Mouse (Mus musculus) limb, embryonic 14.5 days (tissue): ENCODE measurements around the gene Nr1i3. TPM values are rescaled to one million over a fixed set of nuclear protein-coding genes. Genes with fewer than 3 reads are reported as not detected.

Experiments used
- ATAC-seq: fragments of 200-750 bp; cut with Nextera tagmentation; 2 replicates; pipeline ENCODE4 v1.8.0; 2017; ENCODE audit warnings: low read depth, moderate number of reproducible peaks, moderate TSS enrichment; ENCODE audit not compliant: low FRiP score
- DNase-seq: peaks from one replicate; pipeline ENCODE4 v3.0.0-alpha.2; 2015; ENCODE audit warnings: low spot score
- H3K27ac ChIP-seq: fragments of 300-500 bp; sonication (generic); replicated peaks from 2 replicates; pipeline ENCODE4 v1.5.1; 2014; ENCODE audit warnings: low read depth, mild to moderate bottlenecking, low read length, moderate library complexity, mixed read lengths
- H3K27me3 ChIP-seq: fragments of 300-500 bp; sonication (generic); 2 replicates; pipeline ENCODE4 v1.6.1; 2014; ENCODE audit warnings: low read length, mixed read lengths; ENCODE audit not compliant: control insufficient read depth, insufficient read depth
- H3K36me3 ChIP-seq: fragments of 300-500 bp; sonication (generic); 2 replicates; pipeline ENCODE4 v1.6.1; 2014; ENCODE audit warnings: mild to moderate bottlenecking, low read length, moderate library complexity, mixed read lengths; ENCODE audit not compliant: control insufficient read depth, insufficient read depth
- H3K4me1 ChIP-seq: fragments of 300-500 bp; sonication (generic); 2 replicates; pipeline ENCODE4 v1.6.1; 2014; ENCODE audit warnings: antibody characterized with exemption, low read length, mixed read lengths; ENCODE audit not compliant: control insufficient read depth, insufficient read depth
- H3K4me2 ChIP-seq: fragments of 300-500 bp; sonication (generic); replicated peaks from 2 replicates; pipeline ENCODE4 v1.6.1; 2014; ENCODE audit warnings: low read depth, mild to moderate bottlenecking, low read length, moderate library complexity; ENCODE audit not compliant: severe bottlenecking
- H3K4me3 ChIP-seq: fragments of 300-500 bp; sonication (generic); replicated peaks from 2 replicates; pipeline ENCODE4 v1.5.1; 2014; ENCODE audit warnings: low read length
- H3K9ac ChIP-seq: fragments of 300-500 bp; sonication (generic); 2 replicates; pipeline ENCODE4 v1.6.1; 2014; ENCODE audit warnings: mild to moderate bottlenecking, low read depth, low read length, moderate library complexity; ENCODE audit not compliant: severe bottlenecking
- H3K9me3 ChIP-seq: fragments of 300-500 bp; sonication (generic); 2 replicates; pipeline ENCODE4 v1.6.1; 2016; ENCODE audit warnings: low read length; ENCODE audit not compliant: control insufficient read depth
- POLR2A ChIP-seq: fragments of 200-500 bp; IDR thresholded peaks from 2 replicates; pipeline ENCODE4 v1.8.0; 2012; ENCODE audit warnings: inconsistent platforms, mild to moderate bottlenecking, moderate library complexity, borderline replicate concordance; ENCODE audit not compliant: insufficient read depth, insufficient read length; ENCODE audit errors: extremely low read depth
- WGBS: fragments of 180-500 bp; shearing (Covaris S2); extraction: QIAGEN DNeasy Blood & Tissue Kit; methylation state at CpG from one replicate; pipeline ENCODE4 v1.1.7; 2014; 5-methylcytosine and 5-hydroxymethylcytosine counted together
- polyA plus RNA-seq, 2 experiments: library from polyadenylated mRNA; depleted of rRNA in 1 of 2; stranded (reverse) in 1 of 2; unstranded in 1 of 2; fragments of >200 nt; fragmentation: Nextera tagmentation in 1 of 2; extraction: Ambion mirVana in 1 of 2; gene quantifications; 2 replicates each; pipeline versions ENCODE4 v1.2.1 to v1.2.3; 2012 to 2014

Gene Nr1i3
- polyA plus RNA-seq (2012; rRNA removed), result 0.04 and 0.06 TPM in 2 replicates
- 0.30 and 0.32 TPM in 2 replicates for polyA plus RNA-seq (2014; fragmentation: Nextera tagmentation; extraction: Ambion mirVana)

DNA sequence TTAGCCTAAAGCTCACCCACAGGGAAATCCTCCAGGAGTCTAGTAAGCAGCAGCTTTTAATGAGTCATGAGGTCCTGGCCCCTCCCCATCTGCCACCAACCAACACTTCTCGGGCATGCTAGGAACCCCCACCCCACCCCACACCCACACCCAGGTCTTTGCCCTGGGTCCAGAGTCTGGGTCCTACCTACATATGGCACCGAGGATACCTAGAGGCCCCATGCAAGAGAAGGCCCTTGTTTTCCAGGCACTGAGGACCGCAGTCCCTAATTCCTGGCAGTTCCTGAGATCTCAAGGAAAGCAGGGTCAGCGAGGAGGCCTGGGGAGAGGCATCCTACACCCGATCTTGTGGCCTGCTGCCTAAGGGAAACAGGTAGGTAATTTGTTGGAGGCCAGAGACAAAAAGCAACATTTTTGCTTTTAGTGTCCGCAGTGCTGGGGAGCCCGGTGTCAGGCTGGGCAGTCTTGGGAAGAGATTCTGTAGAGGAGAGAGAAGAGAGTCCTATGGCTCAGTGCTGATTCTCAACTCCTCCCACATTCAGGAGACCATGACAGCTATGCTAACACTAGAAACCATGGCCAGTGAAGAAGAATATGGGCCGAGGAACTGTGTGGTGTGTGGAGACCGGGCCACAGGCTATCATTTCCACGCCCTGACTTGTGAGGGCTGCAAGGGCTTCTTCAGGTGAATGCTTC is at the start of gene Nr1i3:
TSS of gene Nr1i3 (plus strand) at position 170 of the 696 bp plus-strand sequence.
- DNase-seq (no peak), ATAC-seq (no peak)
- Histone ChIP-seq H3K4me3 (no peak within 1 kb of the TSS), H3K36me3 (0 out of 2 replicates have a peak, but pooled peaks cover 3% of the 10 kb centered on the region), H3K27ac (no peak within 1 kb of the TSS), H3K9ac (no peak within 1 kb of the TSS), H3K27me3 (no peaks in the 10 kb centered on the region), H3K4me2 (no peak within 1 kb of the TSS), H3K4me1 (no peaks in the 10 kb centered on the region), H3K9me3 (no peaks in the 10 kb centered on the region)
- no peak for TF ChIP-seq POLR2A
- 67% methylated on average over 10 of the region's 10 CpGs for WGBS

GRCm38 (mm10) chr1:171164258-171164657 is 49.5 kb upstream of the Nr1i3 start:
- 38% methylated on average over 3 of the region's 3 CpGs for WGBS
- Histone ChIP-seq H3K9me3 (no peaks in the 10 kb centered on the region), H3K27ac (no peak overlapping the region), H3K27me3 (peaks cover 13% of the 10 kb centered on the region; the same call in 1 of the 2 replicates), H3K9ac (no peak overlapping the region), H3K36me3 (no peaks in the 10 kb centered on the region), H3K4me3 (no peak overlapping the region), H3K4me1 (no peaks in the 10 kb centered on the region), H3K4me2 (no peak overlapping the region)
- no peak for ATAC-seq
- no peak for TF ChIP-seq POLR2A
- DNase-seq, result peak; percentile 40

GRCm38 (mm10) chr1:171165629-171166345 is 48.0 kb upstream of the Nr1i3 start:
- H3K36me3 ChIP-seq, result no peaks in the 10 kb centered on the region
- no peak overlapping the region for H3K9ac ChIP-seq
- no peaks in the 10 kb centered on the region for H3K27me3 ChIP-seq
- H3K4me3 ChIP-seq, result no peak overlapping the region
- no peaks in the 10 kb centered on the region for H3K4me1 ChIP-seq
- no peak for TF ChIP-seq POLR2A
- no peak overlapping the region for H3K27ac ChIP-seq
- DNase-seq, result no peak
- 63% methylated on average over 5 of the region's 5 CpGs for WGBS
- H3K4me2 ChIP-seq, result no peak overlapping the region
- H3K9me3 ChIP-seq, result no peaks in the 10 kb centered on the region
- no peak for ATAC-seq

- no peak overlapping the region for H3K27ac ChIP-seq
- 83% methylated on average over 12 of the region's 12 CpGs for WGBS
- H3K36me3 ChIP-seq, result no peaks in the 10 kb centered on the region
- ATAC-seq, result no peak
- H3K27me3 ChIP-seq, result no peaks in the 10 kb centered on the region
- H3K4me3 ChIP-seq, result no peak overlapping the region
- DNase-seq, result no peak
- H3K9me3 ChIP-seq, result no peaks in the 10 kb centered on the region
- no peak overlapping the region for H3K4me2 ChIP-seq
- no peaks in the 10 kb centered on the region for H3K4me1 ChIP-seq
- H3K9ac ChIP-seq, result no peak overlapping the region
- no peak for TF ChIP-seq POLR2A
Observed at GRCm38 (mm10) chr1:171168906-171169305, 44.9 kb upstream of the Nr1i3 start.

DNA sequence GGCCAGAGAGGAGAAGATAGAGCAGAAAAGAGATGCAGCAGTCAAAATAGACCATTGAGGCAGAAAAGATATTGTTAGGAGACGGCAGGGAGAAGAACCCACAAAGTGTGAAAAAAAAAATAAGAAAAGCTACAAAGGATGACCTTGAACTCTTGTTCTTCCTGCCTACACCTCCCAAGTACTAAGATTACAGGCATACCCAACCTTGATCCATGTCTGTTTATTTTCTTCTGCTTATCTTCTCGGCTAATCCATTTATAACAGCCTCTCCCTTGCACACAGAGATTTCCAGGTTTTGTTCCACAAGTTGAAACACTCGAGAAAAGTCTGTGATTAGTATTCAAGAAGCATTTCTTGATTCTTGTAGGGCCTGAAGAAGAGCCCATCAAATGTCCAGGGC is 43.9 kb upstream of the Nr1i3 start:
- H3K4me2 ChIP-seq, result no peak overlapping the region
- H3K4me1 ChIP-seq, result no peaks in the 10 kb centered on the region
- no peaks in the 10 kb centered on the region for H3K36me3 ChIP-seq
- whole genome bisulfite sequencing, result 58% methylated on average over 3 of the region's 3 CpGs
- H3K27ac ChIP-seq, result no peak overlapping the region
- H3K4me3 ChIP-seq, result no peak overlapping the region
- H3K27me3 ChIP-seq, result no peaks in the 10 kb centered on the region
- ATAC-seq (no peak), DNase-seq (no peak)
- no peak overlapping the region for H3K9ac ChIP-seq
- TF ChIP-seq POLR2A, result no peak
- H3K9me3 ChIP-seq, result no peaks in the 10 kb centered on the region
